Mouse (Mus musculus) layer of hippocampus, adult 9-10 months (tissue): ENCODE data around the gene Htr3a.

Source experiments
- DNase-seq: peaks from one replicate; pipeline ENCODE4 v3.0.0; 2022; ENCODE audit warnings: low spot score

Gene Htr3a

DNA sequence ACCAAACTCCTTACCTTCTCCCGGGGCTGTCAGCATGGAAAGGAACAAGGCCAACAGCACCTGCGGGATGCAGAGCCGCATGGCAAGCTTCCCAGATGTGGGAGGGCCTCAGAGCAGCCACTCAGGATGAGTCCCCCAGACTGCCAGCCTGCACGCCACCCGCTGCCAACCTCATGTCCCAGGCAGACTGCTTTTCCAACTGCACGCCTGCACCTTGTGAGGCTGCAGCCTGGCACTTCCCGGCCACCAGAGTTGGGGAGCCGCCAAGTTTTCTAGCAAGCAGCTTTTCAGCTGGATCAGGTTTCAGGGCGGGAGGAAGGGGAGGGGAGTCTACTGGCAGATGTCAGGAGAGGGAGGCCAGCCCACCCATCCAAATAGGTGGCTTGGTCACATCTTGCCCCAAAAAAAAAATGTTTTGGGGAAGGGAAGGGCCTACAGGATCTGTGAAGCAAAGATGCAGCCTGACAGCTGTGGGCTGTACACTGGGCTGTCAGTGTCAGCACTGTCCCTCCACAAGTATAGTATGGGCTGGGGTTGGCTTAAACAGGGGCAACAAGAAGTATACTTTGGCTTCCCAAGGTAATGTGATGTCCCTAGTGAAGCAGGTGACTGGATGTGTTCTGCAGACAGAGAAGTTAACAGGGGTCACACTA, at the start of gene Htr3a:
TSS of gene Htr3a (minus strand) at position 215 of the 653 bp plus-strand sequence.
- DNase-seq, result peak; percentile 13

GRCm38 (mm10) chr9:48947565-48947964, 36.7 kb upstream of the Htr3a start:
- no peak for DNase-seq

DNA sequence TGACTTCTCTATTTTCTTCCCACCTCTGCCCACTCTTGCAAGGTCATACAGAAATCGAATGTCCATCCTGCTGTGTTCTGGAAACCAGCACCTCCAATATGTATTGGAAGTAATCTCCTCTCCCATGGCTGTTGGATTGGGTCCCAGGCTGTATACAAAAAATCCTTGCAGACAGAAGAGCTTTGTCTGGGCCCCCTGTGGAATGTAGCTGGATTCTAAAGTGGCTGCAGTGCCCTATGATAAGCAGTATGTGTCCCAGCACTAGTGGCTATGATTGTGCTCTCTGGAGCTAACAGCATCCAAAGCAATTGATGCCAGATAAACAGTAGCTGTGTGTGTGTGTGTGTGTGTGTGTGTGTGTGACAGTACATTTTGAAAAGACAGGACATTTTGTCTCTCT, 31.4 kb upstream of the Htr3a start:
- DNase-seq, result no peak

GRCm38 (mm10) chr9:48929436-48929835, 18.5 kb upstream of the Htr3a start:
- DNase-seq, result no peak

DNA sequence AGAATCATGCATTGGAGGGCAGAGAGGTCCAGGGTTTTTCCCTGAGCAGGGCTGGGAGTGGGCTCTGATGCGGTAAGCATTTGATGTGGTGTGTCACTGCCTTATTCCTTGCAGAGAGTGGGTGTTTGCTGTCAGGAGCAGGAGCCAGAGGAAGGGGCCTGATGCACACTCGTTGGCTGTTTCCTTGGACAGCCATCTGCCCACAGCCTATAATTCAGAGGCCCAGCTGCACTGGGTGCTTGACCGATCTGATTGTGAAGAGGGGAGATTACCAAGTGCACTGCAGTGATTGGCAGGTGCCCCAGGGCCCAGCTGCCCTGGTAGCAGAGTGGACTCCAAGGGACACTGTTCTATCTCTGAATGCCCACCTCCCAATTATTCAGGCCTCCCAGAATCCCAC, 17.9 kb upstream of the Htr3a start:
- DNase-seq, result no peak

GRCm38 (mm10) chr9:48916011-48916788, 5.3 kb upstream of the Htr3a start:
- DNase-seq, result no peak

- DNase-seq, result no peak
Measured at GRCm38 (mm10) chr9:48904421-48904820, 6.5 kb downstream of the Htr3a start.

DNA sequence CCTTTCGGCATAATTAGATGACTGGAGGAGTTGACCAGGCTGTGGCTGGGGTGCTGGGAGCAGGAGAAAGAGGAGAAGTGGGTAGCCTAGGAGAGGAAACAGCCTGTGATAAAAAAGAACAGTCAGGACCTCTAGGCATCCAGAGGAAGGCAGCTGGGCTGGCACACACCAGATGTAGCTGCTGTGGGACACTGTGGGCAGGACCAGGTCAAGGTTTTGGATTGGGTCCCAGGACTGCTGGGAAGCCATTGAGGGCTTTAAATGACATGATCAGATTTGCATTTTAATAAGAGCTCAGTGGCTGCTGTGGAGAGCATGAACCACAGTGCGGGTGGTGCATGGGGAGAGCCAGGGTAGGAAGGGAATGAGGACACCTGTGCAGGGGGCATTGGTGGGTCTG, 7.1 kb downstream of the Htr3a start:
- DNase-seq, result no peak

DNA sequence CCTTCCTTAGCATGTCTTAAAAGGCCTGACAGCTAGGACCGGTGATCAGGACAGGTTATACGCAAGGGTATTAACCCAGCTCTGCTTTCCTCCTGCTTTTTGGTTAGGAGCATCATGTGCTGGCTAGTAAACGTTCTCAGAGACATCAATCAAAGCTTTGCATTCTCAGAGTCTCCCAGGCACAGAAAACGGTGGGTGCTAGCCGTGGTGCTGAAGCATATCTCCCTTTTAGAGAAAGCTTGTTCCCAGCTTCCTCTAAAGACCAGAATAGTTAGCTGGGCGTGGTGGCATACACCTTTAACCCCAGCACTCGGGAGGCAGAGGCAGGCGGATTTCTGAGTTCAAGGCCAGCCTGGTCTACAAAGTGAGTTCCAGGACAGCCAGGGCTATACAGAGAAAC, 12.3 kb downstream of the Htr3a start:
- DNase-seq, result no peak

DNA sequence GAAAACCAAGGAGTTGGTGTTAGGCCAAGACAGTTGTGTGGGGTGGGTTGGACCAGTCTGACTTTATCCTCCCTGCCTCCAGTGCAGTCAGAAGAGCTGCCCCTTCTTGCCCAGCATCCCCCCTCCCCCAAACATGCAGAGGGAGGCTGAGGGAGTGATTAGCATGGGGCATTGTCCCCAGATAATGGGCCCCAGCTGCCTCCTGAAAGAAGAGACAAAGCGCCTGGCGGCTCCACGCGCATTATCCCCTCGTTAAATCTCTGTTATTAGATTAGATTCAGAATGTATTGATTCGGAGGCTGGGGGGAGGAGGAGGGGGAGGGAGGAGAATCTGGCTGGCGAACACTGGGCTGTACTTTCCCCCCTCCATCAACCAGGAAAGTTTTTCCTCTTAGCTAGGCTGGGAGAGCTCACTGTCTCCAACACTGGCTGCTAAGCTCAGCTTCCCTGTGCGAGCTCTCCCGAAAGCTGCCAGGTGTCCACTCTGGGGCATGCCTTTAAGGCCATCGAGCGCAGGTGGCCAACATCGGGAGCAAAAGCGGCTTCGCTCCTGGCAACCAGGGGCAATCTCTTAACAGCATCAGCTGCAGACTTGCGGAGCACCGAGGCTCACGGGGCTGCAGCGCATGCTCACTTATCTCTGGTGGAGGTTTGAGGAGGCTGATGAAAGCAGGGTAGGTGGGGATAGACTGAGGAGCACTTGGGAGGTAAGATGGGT, 14.9 kb downstream of the Htr3a start:
- DNase-seq, result no peak

DNA sequence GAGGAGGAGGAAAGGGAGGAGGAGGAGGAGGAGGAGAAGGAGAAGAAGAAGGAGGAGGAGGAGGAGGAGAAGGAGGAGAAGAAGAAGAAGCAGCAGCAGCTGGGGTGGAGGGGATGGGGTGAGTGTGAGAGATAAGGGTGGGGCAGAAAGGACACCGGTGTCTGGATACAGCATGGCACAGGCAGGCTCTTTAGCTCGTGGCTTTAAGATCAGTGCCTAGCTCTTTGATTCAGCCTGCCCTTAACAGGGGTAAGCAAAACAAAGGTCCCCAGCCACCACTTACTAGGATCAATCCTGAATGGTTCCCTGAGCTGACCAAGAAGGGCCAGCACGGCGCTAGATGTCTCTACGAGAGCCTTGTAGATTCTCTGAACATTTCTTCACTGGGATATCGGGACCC, 16.1 kb downstream of the Htr3a start:
- DNase-seq, result no peak

- peak; percentile 55 for DNase-seq
Measured at GRCm38 (mm10) chr9:48893986-48894385, 16.9 kb downstream of the Htr3a start.

DNA sequence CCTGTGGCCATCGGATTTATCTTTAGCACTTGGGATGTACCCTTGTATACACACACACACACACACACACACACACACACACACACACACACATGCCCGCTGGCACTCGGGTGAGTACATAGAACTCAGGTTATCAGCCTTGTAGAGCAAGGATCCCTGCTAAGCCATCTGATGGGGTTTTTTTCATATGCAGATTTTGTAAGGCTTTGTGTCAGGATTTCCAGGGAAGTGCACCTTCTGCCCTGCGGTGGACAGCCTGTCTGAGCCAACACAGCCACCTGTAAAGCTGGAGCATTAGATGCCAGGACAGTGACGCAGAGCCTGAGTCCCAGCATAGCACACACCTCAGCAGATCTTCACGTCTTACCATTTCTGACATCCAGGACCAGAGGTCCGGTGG, 21.8 kb downstream of the Htr3a start:
- no peak for DNase-seq

DNA sequence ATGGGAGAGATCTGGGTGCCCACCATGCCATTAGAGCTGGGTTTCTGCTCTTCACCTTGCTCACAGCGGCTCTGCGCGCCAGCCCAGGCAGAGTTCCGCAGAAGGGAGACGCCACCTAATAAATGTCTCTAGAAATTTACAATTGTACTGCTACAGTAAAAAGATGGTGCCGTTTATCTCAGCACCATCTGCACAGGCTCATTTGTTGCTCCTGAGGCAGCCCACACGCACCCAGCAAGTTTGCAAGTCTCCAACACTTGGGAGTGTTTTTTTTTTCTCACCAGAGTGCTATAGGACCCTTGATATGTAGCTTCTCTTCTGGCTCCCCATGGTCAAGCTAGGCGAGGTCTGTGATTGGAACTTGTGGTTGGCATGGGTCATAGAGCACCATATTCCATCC, 38.0 kb downstream of the Htr3a start:
- DNase-seq, result no peak

DNA sequence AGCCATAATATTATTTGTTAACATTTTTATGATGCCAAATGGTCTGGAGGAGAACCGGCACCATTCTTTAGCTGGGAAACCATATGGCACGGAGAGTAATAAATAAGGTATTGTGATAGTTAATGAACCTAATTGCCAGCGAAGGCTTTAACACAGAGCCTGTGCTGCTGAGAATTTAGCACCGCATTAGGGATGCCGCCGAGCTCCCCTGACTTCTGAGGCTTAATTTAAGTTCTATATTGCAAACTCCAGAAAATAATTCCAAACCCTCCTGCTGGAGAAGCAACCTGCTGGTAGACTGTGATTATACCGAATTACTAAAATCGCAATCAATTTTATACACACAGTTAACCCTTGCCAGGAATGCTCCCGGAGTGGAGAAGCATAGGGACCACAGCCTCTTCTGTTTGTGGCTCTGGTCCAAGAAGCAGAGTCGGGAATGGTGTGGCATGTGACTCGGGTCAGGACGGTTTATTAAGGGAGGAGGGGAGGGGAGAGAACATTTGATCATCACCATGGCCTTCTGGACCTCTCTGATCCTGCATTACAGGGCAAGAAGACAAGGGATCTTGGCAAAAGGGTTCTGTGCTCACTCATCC, 44.3 kb downstream of the Htr3a start:
- no peak for DNase-seq

DNA sequence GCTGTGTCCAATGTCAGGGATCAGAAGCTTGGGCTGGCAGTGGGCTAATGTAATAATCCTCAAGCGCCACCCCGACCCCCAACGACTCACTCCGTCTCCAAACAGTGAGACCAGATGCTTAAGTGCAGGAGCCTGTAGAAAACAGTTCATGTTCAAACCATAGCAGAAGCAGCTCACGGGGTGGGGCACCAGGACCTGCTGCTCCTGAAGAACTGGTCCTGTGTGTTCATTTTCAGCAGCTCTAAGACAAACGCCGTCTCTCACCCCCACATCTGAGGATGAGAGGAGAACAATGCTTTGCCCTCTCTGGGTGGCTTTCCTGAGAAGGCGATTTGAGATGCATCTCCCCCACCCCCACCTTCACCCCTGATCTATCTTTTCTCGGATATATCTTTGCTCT, 45.7 kb downstream of the Htr3a start:
- DNase-seq, result no peak

- no peak for DNase-seq
Measured at GRCm38 (mm10) chr9:48861481-48861880, 49.4 kb downstream of the Htr3a start.

- DNase-seq, result peak; percentile 35
Measured at GRCm38 (mm10) chr9:48860526-48860845, 50.4 kb downstream of the Htr3a start.

- no peak for DNase-seq
Measured at GRCm38 (mm10) chr9:48859828-48860525, 50.9 kb downstream of the Htr3a start.

DNA sequence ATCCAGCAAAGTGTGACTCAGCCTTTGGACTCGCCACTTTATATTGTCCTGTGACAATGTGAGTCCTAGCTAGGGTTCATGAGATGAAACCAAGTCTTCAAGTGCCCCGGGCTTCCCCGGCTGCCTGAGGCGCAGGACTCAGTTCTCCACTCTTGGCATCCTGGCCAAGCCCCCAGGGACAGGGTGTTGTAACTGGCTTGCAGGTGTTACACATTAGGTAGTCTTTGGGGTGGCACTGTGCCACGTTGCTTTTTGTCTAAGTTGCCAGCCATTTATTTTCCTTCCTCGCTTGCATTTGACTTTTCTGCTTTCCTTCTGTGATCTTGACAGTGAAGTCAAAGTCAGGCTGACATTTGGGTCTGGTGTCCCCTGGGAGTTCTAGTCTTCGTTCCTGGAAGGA, 53.0 kb downstream of the Htr3a start:
- DNase-seq, result no peak

DNA sequence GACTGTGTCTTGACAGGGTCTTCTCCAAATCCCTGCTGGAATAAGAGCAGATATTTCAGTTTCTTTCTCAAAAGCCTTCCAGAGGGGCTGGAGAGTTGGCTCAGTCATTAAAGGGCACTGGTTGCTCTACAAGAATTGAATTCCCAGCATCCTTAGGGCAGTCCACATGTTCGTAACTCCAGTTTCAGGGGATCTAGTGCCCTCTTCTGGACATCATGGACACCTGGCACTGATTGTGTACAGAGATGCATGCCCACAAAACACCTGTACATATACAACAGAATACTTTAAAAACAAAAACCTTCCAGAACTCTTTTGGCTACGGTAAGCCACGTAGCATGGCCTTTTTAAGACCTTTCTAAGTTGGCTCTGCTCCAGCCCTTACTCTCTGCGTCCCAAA, 54.7 kb downstream of the Htr3a start:
- DNase-seq, result no peak

- DNase-seq, result no peak
Measured at GRCm38 (mm10) chr9:48849531-48849930, 61.4 kb downstream of the Htr3a start.
